Mouse (Mus musculus): ENCODE data around the gene Grk5. TPM values are rescaled to one million over a fixed set of nuclear protein-coding genes. Genes with fewer than 3 reads are reported as not detected.

The Grk5 gene
- total RNA-seq, 1 experiment from 2014 or later, result 4.8 TPM

- ATAC-seq (replicated peaks in 1 of 2; ENCODE audit: insufficient read depth in 1 of 2, low FRiP score in 2 of 2, low TSS enrichment in 1 of 2, low read depth in 1 of 2, poor library complexity in 2 of 2, severe bottlenecking in 2 of 2), result peak; percentile 83 to 84
Measured at GRCm38 (mm10) chr19:61084149-61084940, 194.8 kb downstream of the Grk5 start.

DNA sequence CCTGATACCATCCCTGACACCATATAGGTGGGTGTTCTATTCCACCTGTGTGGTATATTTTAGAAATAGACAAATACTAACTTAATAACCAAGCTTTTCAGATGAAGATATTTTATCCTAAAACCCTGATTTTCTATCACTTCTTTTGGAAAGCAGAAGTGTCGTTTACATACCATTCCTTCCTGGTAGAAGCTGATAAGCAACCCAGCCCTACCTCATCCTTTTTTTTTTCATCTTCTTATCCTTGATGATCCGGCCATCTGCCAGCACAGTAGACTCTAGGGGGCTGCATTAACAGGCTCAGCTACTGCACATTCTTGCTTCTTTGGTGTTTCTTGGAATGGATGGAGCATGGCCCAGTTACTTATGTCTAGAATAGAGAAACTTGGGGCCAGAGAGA is 195.7 kb downstream of the Grk5 start:
- no peak for ATAC-seq (replicated peaks in 1 of 2; ENCODE audit: insufficient read depth in 1 of 2, low FRiP score in 2 of 2, low TSS enrichment in 1 of 2, low read depth in 1 of 2, poor library complexity in 2 of 2, severe bottlenecking in 2 of 2)

DNA sequence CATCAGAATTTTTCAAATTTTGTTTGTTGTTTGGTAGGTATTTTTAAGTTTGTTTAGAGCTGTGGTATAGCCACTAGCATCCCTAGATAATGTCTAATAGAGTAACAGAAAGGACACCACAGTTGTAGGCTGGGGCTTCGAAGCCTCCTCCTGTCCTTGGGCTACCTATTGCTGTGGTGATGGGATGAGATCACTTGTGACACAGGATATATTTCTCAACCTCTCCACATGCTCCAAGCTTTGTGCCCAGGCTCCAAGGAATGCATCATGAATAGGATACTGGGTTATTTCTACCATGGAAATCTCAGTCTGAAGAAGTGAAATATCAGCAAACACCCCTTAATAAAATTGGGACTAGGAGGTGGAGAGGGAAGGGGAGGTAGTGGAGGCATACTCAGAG is 198.2 kb downstream of the Grk5 start:
- ATAC-seq (replicated peaks in 1 of 2; ENCODE audit: insufficient read depth in 1 of 2, low FRiP score in 2 of 2, low TSS enrichment in 1 of 2, low read depth in 1 of 2, poor library complexity in 2 of 2, severe bottlenecking in 2 of 2), result no peak

GRCm38 (mm10) chr19:61089001-61089400 is 199.5 kb downstream of the Grk5 start:
- ATAC-seq (replicated peaks in 1 of 2; ENCODE audit: insufficient read depth in 1 of 2, low FRiP score in 2 of 2, low TSS enrichment in 1 of 2, low read depth in 1 of 2, poor library complexity in 2 of 2, severe bottlenecking in 2 of 2), result no peak

DNA sequence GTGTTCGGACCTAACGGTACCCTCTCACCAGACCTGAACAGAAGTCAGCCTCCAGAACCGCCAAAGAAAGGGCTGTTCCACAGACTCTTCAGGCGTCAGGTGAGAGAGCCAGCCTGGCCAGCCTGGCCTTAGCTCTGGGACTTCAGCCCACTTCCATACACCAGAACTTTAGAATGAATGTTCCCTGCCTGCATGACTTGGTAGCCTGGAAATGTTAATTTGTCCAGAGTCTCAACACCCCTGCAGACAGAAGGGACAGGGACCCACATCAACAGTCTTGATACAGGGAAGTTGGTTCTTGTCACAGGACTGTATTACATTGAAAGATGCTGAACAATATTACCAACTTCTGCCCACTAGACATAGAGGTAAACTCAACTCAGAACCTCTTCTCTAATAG is 201.0 kb downstream of the Grk5 start:
- ATAC-seq (replicated peaks in 1 of 2; ENCODE audit: insufficient read depth in 1 of 2, low FRiP score in 2 of 2, low TSS enrichment in 1 of 2, low read depth in 1 of 2, poor library complexity in 2 of 2, severe bottlenecking in 2 of 2), result no peak

GRCm38 (mm10) chr19:61096776-61097175 is 207.2 kb downstream of the Grk5 start:
- no peak for ATAC-seq (replicated peaks in 1 of 2; ENCODE audit: insufficient read depth in 1 of 2, low FRiP score in 2 of 2, low TSS enrichment in 1 of 2, low read depth in 1 of 2, poor library complexity in 2 of 2, severe bottlenecking in 2 of 2)

DNA sequence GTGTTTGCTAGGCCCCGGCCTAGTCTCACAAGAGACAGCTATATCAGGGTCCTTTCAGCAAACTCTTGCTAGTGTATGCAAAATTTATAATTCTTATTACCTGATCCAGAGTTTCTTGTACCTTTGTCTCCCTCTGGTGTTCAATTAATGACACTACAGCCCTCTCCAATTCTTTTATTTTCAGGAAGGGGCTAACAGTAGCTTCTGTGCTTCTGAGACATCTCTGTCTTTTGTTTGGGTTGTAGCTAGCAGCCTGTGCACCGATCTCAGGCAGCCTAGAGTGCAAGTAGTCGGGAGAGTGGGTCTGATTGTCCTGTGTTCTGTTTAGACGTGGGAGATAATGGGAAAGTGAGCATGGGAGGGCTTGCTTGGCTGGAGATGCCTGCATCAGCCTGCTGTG is 208.2 kb downstream of the Grk5 start:
- peak; percentile 66 to 67; a peak in 3 of 4 replicates for ATAC-seq (replicated peaks in 1 of 2; ENCODE audit: insufficient read depth in 1 of 2, low FRiP score in 2 of 2, low TSS enrichment in 1 of 2, low read depth in 1 of 2, poor library complexity in 2 of 2, severe bottlenecking in 2 of 2)

DNA sequence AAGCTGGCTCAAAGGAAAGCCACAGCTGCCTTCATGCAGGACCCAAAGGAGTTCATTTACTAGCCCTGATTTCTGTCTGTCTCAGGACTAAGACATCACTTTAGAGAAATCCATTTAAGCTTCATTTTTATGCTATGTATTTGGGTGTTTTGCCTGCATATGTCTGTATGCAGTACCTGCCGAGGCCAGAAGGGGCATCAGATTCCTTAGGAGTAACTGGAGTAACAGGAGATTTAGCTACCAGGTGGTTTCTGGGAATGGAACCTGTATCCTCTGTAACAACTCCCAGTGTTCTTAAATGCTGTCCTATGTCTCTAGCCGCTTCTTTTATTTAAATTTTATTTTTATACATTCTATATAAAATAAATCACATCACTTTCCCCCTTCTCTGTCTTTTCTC is 220.6 kb downstream of the Grk5 start:
- ATAC-seq (replicated peaks in 1 of 2; ENCODE audit: insufficient read depth in 1 of 2, low FRiP score in 2 of 2, low TSS enrichment in 1 of 2, low read depth in 1 of 2, poor library complexity in 2 of 2, severe bottlenecking in 2 of 2), result no peak

DNA sequence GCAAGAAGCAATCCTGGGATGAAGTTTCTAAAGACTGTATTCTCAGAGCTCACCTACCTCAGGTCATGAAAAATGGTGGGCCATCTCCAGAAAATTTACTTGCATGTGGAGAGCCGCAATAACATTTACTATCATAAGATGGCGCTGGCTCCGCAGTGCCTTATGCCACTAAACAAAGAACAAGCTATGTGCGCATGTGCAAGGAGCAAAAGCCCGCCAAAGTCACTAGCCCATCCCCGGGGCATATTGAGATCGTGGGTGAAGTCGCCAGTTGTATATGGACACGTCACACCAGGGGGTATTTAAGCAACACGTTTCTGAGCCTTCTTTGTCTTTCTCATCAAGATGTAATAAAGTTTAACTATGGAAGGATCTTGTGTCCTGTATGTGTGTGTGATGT is 241.5 kb downstream of the Grk5 start:
- no peak for ATAC-seq (replicated peaks in 1 of 2; ENCODE audit: insufficient read depth in 1 of 2, low FRiP score in 2 of 2, low TSS enrichment in 1 of 2, low read depth in 1 of 2, poor library complexity in 2 of 2, severe bottlenecking in 2 of 2)

- no peak for ATAC-seq (replicated peaks in 1 of 2; ENCODE audit: insufficient read depth in 1 of 2, low FRiP score in 2 of 2, low TSS enrichment in 1 of 2, low read depth in 1 of 2, poor library complexity in 2 of 2, severe bottlenecking in 2 of 2)
Measured at GRCm38 (mm10) chr19:61138655-61139054, 249.1 kb downstream of the Grk5 start.

- ATAC-seq (replicated peaks in 1 of 2; ENCODE audit: insufficient read depth in 1 of 2, low FRiP score in 2 of 2, low TSS enrichment in 1 of 2, low read depth in 1 of 2, poor library complexity in 2 of 2, severe bottlenecking in 2 of 2), result peak; percentile 100
Measured at GRCm38 (mm10) chr19:61140342-61141206, 251.0 kb downstream of the Grk5 start, which contains the start of gene Zfp950. Zfp950 (minus strand) TSS chr19:61140840.

GRCm38 (mm10) chr19:61141299-61141698 is 251.8 kb downstream of the Grk5 start:
- no peak for ATAC-seq (replicated peaks in 1 of 2; ENCODE audit: insufficient read depth in 1 of 2, low FRiP score in 2 of 2, low TSS enrichment in 1 of 2, low read depth in 1 of 2, poor library complexity in 2 of 2, severe bottlenecking in 2 of 2)

Other genes with a start within 250 kb of the Grk5 start
- 1.3 and 2.3 TPM in 2 replicates for gene Nanos1, start 133.8 kb upstream of the Grk5 start, total RNA-seq (2017)
- gene Eif3a, start 99.1 kb upstream of the Grk5 start, total RNA-seq (2017), result 324 and 410 TPM in 2 replicates
- 21.0 and 22.3 TPM in 2 replicates for gene Fam45a, start 78.2 kb upstream of the Grk5 start, total RNA-seq (2017)
- gene Sfxn4, start 28.3 kb upstream of the Grk5 start, total RNA-seq (2017), result 4.0 and 10.9 TPM in 2 replicates
- gene Prdx3, start 15.2 kb upstream of the Grk5 start, total RNA-seq (2017), result 66.0 and 122 TPM in 2 replicates

Data from hematopoietic stem cell, adult 5-6 weeks (primary cell).